Mouse (Mus musculus) regulatory T cell (primary cell): ENCODE results near the gene Cd52.
"Not testable (repeated sequence)": the region's sequence is repeated elsewhere in the genome, so short reads cannot be mapped to it uniquely, and the experiment has no call there.

Experiments
- in situ Hi-C: fragments of 300-600 bp; cut with MboI, MseI; formaldehyde crosslinking; loops from one replicate; pipeline ENCODE4 v1.15.1; 2025; ENCODE audit warnings: high pct_unique_total_duplicates

Gene Cd52

GRCm38 (mm10) chr4:134094923-134095547, at the start of gene Cd52:
Cd52 (minus strand) TSS chr4:134095082.
- in situ Hi-C loops: loop anchor here (5.0 kb wide), 1 partner anchor 32 kb away; the partner anchor contains the start of gene Sh3bgrl3

GRCm38 (mm10) chr4:134144297-134144696, 49.4 kb upstream of the Cd52 start:
- in situ Hi-C loops: not testable (repeated sequence)

- in situ Hi-C loops: loop anchor here (5.0 kb wide), 1 partner anchor 88 kb away; the partner anchor contains the start of gene Catsper4
These were observed 44.0 kb upstream of the Cd52 start for GRCm38 (mm10) chr4:134138857-134139256.

GRCm38 (mm10) chr4:134136280-134136926, 41.5 kb upstream of the Cd52 start:
- in situ Hi-C loops: loop anchor here (5.0 kb wide), 1 partner anchor 91 kb away; the partner anchor contains the start of gene Catsper4

GRCm38 (mm10) chr4:134132519-134133095, 37.7 kb upstream of the Cd52 start:
- in situ Hi-C loops: loop anchor here (5.0 kb wide), 1 partner anchor 95 kb away; no protein-coding TSS in a partner anchor

GRCm38 (mm10) chr4:134132117-134132516, 37.2 kb upstream of the Cd52 start:
- in situ Hi-C loops: loop anchor here (5.0 kb wide), 1 partner anchor 95 kb away; no protein-coding TSS in a partner anchor

- in situ Hi-C loops: loop anchor here (5.0 to 10.0 kb wide), 2 partner anchors 37 to 505 kb away; no protein-coding TSS in a partner anchor
These were observed 34.6 kb upstream of the Cd52 start for GRCm38 (mm10) chr4:134129482-134129881.

GRCm38 (mm10) chr4:134128983-134129362, 34.1 kb upstream of the Cd52 start:
- in situ Hi-C loops: loop anchor here (5.0 to 10.0 kb wide), 2 partner anchors 37 to 504 kb away; no protein-coding TSS in a partner anchor

GRCm38 (mm10) chr4:134128221-134128982, 33.5 kb upstream of the Cd52 start, which contains the start of gene Sh3bgrl3:
Sh3bgrl3 (minus strand) TSS chr4:134128789.
- in situ Hi-C loops: loop anchor here (5.0 to 10.0 kb wide), 2 partner anchors 36 to 504 kb away; no protein-coding TSS in a partner anchor

- in situ Hi-C loops: loop anchor here (5.0 to 10.0 kb wide), 2 partner anchors 35 to 503 kb away; no protein-coding TSS in a partner anchor
These were observed 32.9 kb upstream of the Cd52 start for GRCm38 (mm10) chr4:134127793-134128192.

GRCm38 (mm10) chr4:134127121-134127455, 32.2 kb upstream of the Cd52 start:
- in situ Hi-C loops: loop anchor here (5.0 to 10.0 kb wide), 2 partner anchors 35 to 502 kb away; no protein-coding TSS in a partner anchor

- in situ Hi-C loops: loop anchor here (5.0 to 10.0 kb wide), 2 partner anchors 34 to 502 kb away; no protein-coding TSS in a partner anchor
These were observed 31.6 kb upstream of the Cd52 start for GRCm38 (mm10) chr4:134126300-134127120.

- in situ Hi-C loops: loop anchor here (5.0 to 10.0 kb wide), 2 partner anchors 33 to 501 kb away; no protein-coding TSS in a partner anchor
These were observed 30.6 kb upstream of the Cd52 start for GRCm38 (mm10) chr4:134125383-134126060.

- in situ Hi-C loops: loop anchor here (10.0 to 25.0 kb wide), 2 partner anchors 499 to 1988 kb away; no protein-coding TSS in a partner anchor
These were observed 29.0 kb upstream of the Cd52 start for GRCm38 (mm10) chr4:134123680-134124551.

GRCm38 (mm10) chr4:134123147-134123546, 28.3 kb upstream of the Cd52 start:
- in situ Hi-C loops: loop anchor here (10.0 to 25.0 kb wide), 2 partner anchors 498 to 1989 kb away; no protein-coding TSS in a partner anchor

GRCm38 (mm10) chr4:134122281-134122680, 27.4 kb upstream of the Cd52 start:
- in situ Hi-C loops: loop anchor here (10.0 to 25.0 kb wide), 2 partner anchors 497 to 1990 kb away; no protein-coding TSS in a partner anchor

- in situ Hi-C loops: loop anchor here (10.0 to 25.0 kb wide), 2 partner anchors 497 to 1991 kb away; no protein-coding TSS in a partner anchor
These were observed 26.7 kb upstream of the Cd52 start for GRCm38 (mm10) chr4:134121571-134121970.

GRCm38 (mm10) chr4:134120916-134121315, 26.0 kb upstream of the Cd52 start:
- in situ Hi-C loops: loop anchor here (10.0 to 25.0 kb wide), 2 partner anchors 496 to 1991 kb away; no protein-coding TSS in a partner anchor
